Mouse (Mus musculus): ENCODE results near the gene Lama5. TPM values are rescaled to one million over a fixed set of nuclear protein-coding genes. Genes with fewer than 3 reads are reported as not detected.

The Lama5 gene
- polyA plus RNA-seq, 2 experiments from 2014 or later, result 0.30 to 1.4 TPM

- ATAC-seq, result no peak
Measured at GRCm38 (mm10) chr2:180133231-180133630, 92.4 kb downstream of the Lama5 start.

- ATAC-seq, result no peak
Measured at GRCm38 (mm10) chr2:180127675-180128074, 98.0 kb downstream of the Lama5 start.

Other genes with a start within 250 kb of the Lama5 start
- 1 to 10 TPM; 3.5 to 6.7 TPM for gene Taf4, start 249.2 kb downstream of the Lama5 start, polyA plus RNA-seq (2017; shearing (Covaris generic))
- 1 to 10 TPM; 2.0 to 2.9 TPM for gene Lsm14b, start 200.9 kb downstream of the Lama5 start, polyA plus RNA-seq (2017; shearing (Covaris generic))
- 100 to 1,000 TPM; 416 to 450 TPM for gene Psma7, start 183.4 kb downstream of the Lama5 start, polyA plus RNA-seq (2017; shearing (Covaris generic))
- gene Ss18l1, start 183.3 kb downstream of the Lama5 start, polyA plus RNA-seq (2017; shearing (Covaris generic)), result 1 to 10 TPM; 1.8 to 2.2 TPM
- gene Mtg2, start 155.3 kb downstream of the Lama5 start, polyA plus RNA-seq (2017; shearing (Covaris generic)), result 10 to 100 TPM; 42.6 to 52.6 TPM
- gene Hrh3, start 121.4 kb downstream of the Lama5 start, polyA plus RNA-seq (2017; shearing (Covaris generic)), result not detected
- gene Osbpl2, start 106.6 kb downstream of the Lama5 start, polyA plus RNA-seq (2017; shearing (Covaris generic)), result 10 to 100 TPM; 20.6 to 24.3 TPM
- gene Adrm1, start 54.4 kb downstream of the Lama5 start, polyA plus RNA-seq (2017; shearing (Covaris generic)), result 100 to 1,000 TPM in 1 of 2 experiments, 10 to 100 TPM in 1; 83.1 to 115 TPM
- 1,000 to 10,000 TPM in 1 of 2 experiments, 100 to 1,000 TPM in 1; 875 to 1,561 TPM for gene Rps21, start 31.5 kb upstream of the Lama5 start, polyA plus RNA-seq (2017; shearing (Covaris generic))
- 1 to 10 TPM; 5.2 to 8.1 TPM for gene Cables2, start 47.6 kb upstream of the Lama5 start, polyA plus RNA-seq (2017; shearing (Covaris generic))
- not detected for gene Rbbp8nl, start 64.0 kb upstream of the Lama5 start, polyA plus RNA-seq (2017; shearing (Covaris generic))
- gene Gata5, start 108.8 kb upstream of the Lama5 start, polyA plus RNA-seq (2017; shearing (Covaris generic)), result not detected
- 1 to 10 TPM in 1 of 2 experiments, under 1 TPM in 1; 0.31 to 1.1 TPM for gene Slco4a1, start 230.4 kb upstream of the Lama5 start, polyA plus RNA-seq (2017; shearing (Covaris generic))